8 mouse cellular contexts compared by ENCODE assay signal in the genomic region with DNA sequence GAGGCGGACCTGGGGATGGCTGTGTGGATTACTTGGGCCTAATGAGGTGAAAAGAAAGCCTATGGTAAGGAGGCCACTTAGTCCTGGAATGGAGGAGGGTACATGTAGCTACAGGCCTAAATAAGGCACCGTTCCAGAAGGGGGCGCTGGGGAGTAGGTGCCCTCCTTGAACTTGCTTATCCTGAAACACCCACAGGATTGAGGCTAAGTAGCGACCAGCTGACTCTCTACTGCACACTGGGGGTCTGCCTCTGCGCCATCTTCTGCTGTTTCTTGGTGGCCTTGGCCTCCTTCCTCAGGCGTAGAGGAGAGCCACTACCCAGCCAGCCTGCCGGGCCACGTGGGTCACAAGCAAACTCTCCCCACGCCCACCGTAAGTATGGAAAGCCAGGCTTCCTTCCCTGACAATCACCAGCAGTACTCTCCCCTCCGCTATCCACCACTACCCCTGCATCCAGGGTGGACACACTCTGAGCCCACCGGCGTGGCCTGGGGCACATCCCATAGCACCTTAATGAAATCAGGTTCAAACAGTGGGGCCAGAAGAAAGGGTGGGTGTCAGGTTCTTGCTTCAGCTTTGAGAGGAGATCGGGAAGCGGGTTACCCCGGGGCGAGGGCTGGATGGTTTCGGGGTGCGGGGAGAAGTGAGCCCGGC. TPM values are rescaled to one million over a fixed set of nuclear protein-coding genes. Genes with fewer than 3 reads are reported as not detected.
DNase-seq lines count a peak whose midpoint lies in the region; ATAC-seq and TF ChIP-seq lines count a peak whose summit lies in the region.

No protein-coding gene starts in this region.

- H3K9me3 ChIP-seq in heart, embryonic 15.5 days (replicated peaks) = no peaks in the 10 kb centered on the region
- H3K9me3 ChIP-seq in limb, embryonic 13.5 days = no peaks in the 10 kb centered on the region
- no peaks in the 10 kb centered on the region for H3K9me3 ChIP-seq in midbrain, embryonic 15.5 days

- peak overlapping the region; percentile 49; the same call in 1 of the 2 replicates for H3K27ac ChIP-seq in layer of hippocampus, adult 2 months
- H3K27ac ChIP-seq in heart, embryonic 15.5 days = no peak overlapping the region
- H3K27ac ChIP-seq in limb, embryonic 13.5 days = no peak overlapping the region
- H3K27ac ChIP-seq in midbrain, embryonic 15.5 days = no peak overlapping the region

- H3K36me3 ChIP-seq in heart, embryonic 15.5 days = 0 out of 2 replicates have a peak, but pooled peaks cover 6% of the 10 kb centered on the region
- peaks cover 11% of the 10 kb centered on the region for H3K36me3 ChIP-seq in limb, embryonic 13.5 days
- peaks cover 5% of the 10 kb centered on the region; the same call in 1 of the 2 replicates for H3K36me3 ChIP-seq in midbrain, embryonic 15.5 days (replicated peaks)

- no peak for DNase-seq in layer of hippocampus, adult 2 months (ENCODE audit: low spot score in 2 of 2)
- no peak for DNase-seq in layer of hippocampus, adult 18-20 months (ENCODE audit: low spot score in 2 of 2)
- peak; percentile 57 for DNase-seq in brain, embryonic 14.5 days (ENCODE audit: low read depth)
- no peak for DNase-seq in frontal cortex, adult 2 months (ENCODE audit: extremely low spot score in 1 of 2, low spot score in 1 of 2)
- DNase-seq in spleen, adult 12 weeks (ENCODE audit: low spot score) = no peak

- TF ChIP-seq POLR2A in brain, embryonic 14.5 days (IDR thresholded peaks at IDR 0.05; ENCODE audit: borderline replicate concordance, extremely low read depth, insufficient read depth, insufficient read length, poor library complexity, severe bottlenecking) = no peak

- H3K4me3 ChIP-seq in layer of hippocampus, adult 2 months = peak overlapping the region; percentile 51
- H3K4me3 ChIP-seq in heart, embryonic 15.5 days = peak overlapping the region; percentile 49
- H3K4me3 ChIP-seq in limb, embryonic 13.5 days = peak overlapping the region; percentile 44
- H3K4me3 ChIP-seq in midbrain, embryonic 15.5 days = peak overlapping the region; percentile 42

- H3K4me1 ChIP-seq in heart, embryonic 15.5 days (replicated peaks) = peaks cover 15% of the 10 kb centered on the region
- H3K4me1 ChIP-seq in limb, embryonic 13.5 days = peaks cover 12% of the 10 kb centered on the region
- peaks cover 9% of the 10 kb centered on the region; the same call in 1 of the 2 replicates for H3K4me1 ChIP-seq in midbrain, embryonic 15.5 days

- peaks cover 16% of the 10 kb centered on the region; the same call in 1 of the 2 replicates for H3K27me3 ChIP-seq in heart, embryonic 15.5 days
- peaks cover 41% of the 10 kb centered on the region for H3K27me3 ChIP-seq in limb, embryonic 13.5 days
- peaks cover 4% of the 10 kb centered on the region; the same call in 1 of the 2 replicates for H3K27me3 ChIP-seq in midbrain, embryonic 15.5 days (replicated peaks)

- peak overlapping the region; percentile 46 for H3K9ac ChIP-seq in heart, embryonic 15.5 days
- peak overlapping the region; percentile 63 for H3K9ac ChIP-seq in limb, embryonic 13.5 days
- peak overlapping the region; percentile 44 for H3K9ac ChIP-seq in midbrain, embryonic 15.5 days

- no peak for ATAC-seq in heart, embryonic 15.5 days (replicated peaks; ENCODE audit: insufficient number of reproducible peaks, insufficient read depth, low FRiP score, low read depth)
- no peak; the same call in 1 of the 2 replicates for ATAC-seq in limb, embryonic 13.5 days (ENCODE audit: low FRiP score, low read depth)
- ATAC-seq in midbrain, embryonic 15.5 days (replicated peaks) = peak; percentile 60

- peak overlapping the region; percentile 84 for H3K4me2 ChIP-seq in heart, embryonic 15.5 days
- peak overlapping the region; percentile 80 for H3K4me2 ChIP-seq in limb, embryonic 13.5 days (replicated peaks)
- H3K4me2 ChIP-seq in midbrain, embryonic 15.5 days = peak overlapping the region; percentile 87

- 22% methylated on average over 20 of the region's 20 CpGs for WGBS in heart, embryonic 15.5 days
- WGBS in limb, embryonic 13.5 days = 20% methylated on average over 19 of the region's 20 CpGs
- 12% methylated on average over 20 of the region's 20 CpGs for WGBS in midbrain, embryonic 15.5 days

- peak; percentile 62 for TF ChIP-seq CTCF in layer of hippocampus, adult 2 months (conservative IDR thresholded peaks at IDR 0.05)
- peak; percentile 46; the same call in 1 of the 2 replicates for TF ChIP-seq CTCF in brain, embryonic 14.5 days (IDR thresholded peaks at IDR 0.05; ENCODE audit: borderline replicate concordance, extremely low read depth, insufficient read depth, insufficient read length)

RNA-seq across cellular contexts. Expression of gene Tnfrsf13b, which starts 20.2 kb away (rescaled TPM):
- total RNA-seq in layer of hippocampus, adult 2 months (2021) = 1 to 10 TPM in 1 of 2 experiments, under 1 TPM in 1; 0.98 to 1.5 TPM
- total RNA-seq in layer of hippocampus, adult 18-20 months (2021) = under 1 TPM; 0.67 to 0.79 TPM
- polyA plus RNA-seq in brain, embryonic 14.5 days (2012; rRNA removed) = 1.3 and 1.6 TPM in 2 replicates
- 1.8 and 3.4 TPM in 2 replicates for polyA plus RNA-seq in heart, embryonic 15.5 days (2015; fragmentation: Nextera tagmentation; extraction: Ambion mirVana)
- polyA plus RNA-seq in limb, embryonic 13.5 days (2015; fragmentation: Nextera tagmentation; extraction: Ambion mirVana) = 1.2 and 1.7 TPM in 2 replicates
- 0.57 and 1.1 TPM in 2 replicates for polyA plus RNA-seq in midbrain, embryonic 15.5 days (2015; fragmentation: Nextera tagmentation; extraction: Ambion mirVana)
- 2.6 and 3.6 TPM in 2 replicates for polyA plus RNA-seq in frontal cortex, adult 2 months (2012; rRNA removed)

RNA-seq across cellular contexts. Expression of gene Usp22, which starts 28.1 kb away (rescaled TPM):
- 100 to 1,000 TPM; 216 to 235 TPM for total RNA-seq in layer of hippocampus, adult 2 months (2021)
- 100 to 1,000 TPM; 207 to 209 TPM for total RNA-seq in layer of hippocampus, adult 18-20 months (2021)
- 318 and 370 TPM in 2 replicates for polyA plus RNA-seq in brain, embryonic 14.5 days (2012; rRNA removed)
- polyA plus RNA-seq in heart, embryonic 15.5 days (2015; fragmentation: Nextera tagmentation; extraction: Ambion mirVana) = 60.7 and 79.1 TPM in 2 replicates
- 173 and 184 TPM in 2 replicates for polyA plus RNA-seq in limb, embryonic 13.5 days (2015; fragmentation: Nextera tagmentation; extraction: Ambion mirVana)
- polyA plus RNA-seq in midbrain, embryonic 15.5 days (2015; fragmentation: Nextera tagmentation; extraction: Ambion mirVana) = 442 and 456 TPM in 2 replicates
- polyA plus RNA-seq in frontal cortex, adult 2 months (2012; rRNA removed) = 152 and 176 TPM in 2 replicates
